Mouse (Mus musculus): Measurements from ENCODE around the gene Tnfaip1.
"Not testable (repeated sequence)": the region's sequence is repeated elsewhere in the genome, so short reads cannot be mapped to it uniquely, and the experiment has no call there.

Tnfaip1 gene

DNA sequence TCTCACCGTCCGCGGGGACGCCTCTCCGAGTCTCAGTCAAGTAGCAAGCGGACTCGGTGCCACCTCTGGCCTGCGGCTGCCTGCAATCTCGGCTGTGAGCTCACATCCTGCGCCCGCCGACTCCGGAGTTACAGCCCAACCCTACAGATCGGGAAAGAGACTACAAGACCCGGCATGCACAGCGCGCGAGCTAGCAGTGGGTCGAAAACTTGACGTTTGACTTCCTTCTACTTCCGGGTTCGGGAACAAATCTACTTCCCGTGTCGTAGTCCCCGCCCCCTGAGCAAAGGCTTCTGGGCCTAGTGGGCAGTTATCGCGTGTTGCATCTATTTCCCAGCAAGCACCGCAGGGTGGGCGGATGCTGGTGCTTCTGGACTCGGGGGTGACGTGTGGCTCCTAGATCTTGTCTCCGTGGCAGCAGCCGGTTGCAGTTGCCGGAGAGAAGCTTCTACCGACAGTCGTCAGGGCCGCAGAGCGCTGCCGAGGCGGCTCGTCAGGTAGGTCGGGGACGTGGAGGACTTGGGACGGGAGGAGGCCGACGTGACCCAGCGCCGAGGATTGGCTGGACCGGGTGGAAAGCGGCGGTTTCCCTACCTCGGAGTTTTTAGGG lies at the start of gene Tnfaip1, which contains the start of gene Ift20:
Gene Tnfaip1 (minus strand): TSS at position 253 of the 610 bp plus-strand sequence.
Gene Ift20 (plus strand): TSS at position 282 of the 610 bp plus-strand sequence.
- DNase-seq (ENCODE audit: low read depth, low spot score): peak; percentile 99

DNA sequence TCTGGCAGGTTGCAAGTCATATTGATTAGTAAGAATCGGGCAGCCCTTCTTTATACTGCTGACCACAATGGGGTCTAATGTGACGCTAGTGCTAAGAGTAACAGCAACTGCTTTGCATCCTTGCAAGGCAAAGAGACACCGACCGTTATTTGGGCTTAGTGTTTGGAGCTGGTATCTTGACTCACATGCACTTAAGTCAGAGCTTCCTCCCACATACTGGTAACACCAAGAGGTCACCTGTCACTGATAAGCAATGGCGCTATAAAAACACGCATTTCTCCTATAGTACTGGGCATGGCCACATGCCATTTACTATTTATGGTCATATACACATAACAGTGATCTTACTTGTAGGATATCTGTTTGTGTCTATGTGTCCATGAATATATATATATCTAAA lies 46.7 kb upstream of the Tnfaip1 start:
- no peak for DNase-seq (ENCODE audit: low read depth, low spot score)

DNA sequence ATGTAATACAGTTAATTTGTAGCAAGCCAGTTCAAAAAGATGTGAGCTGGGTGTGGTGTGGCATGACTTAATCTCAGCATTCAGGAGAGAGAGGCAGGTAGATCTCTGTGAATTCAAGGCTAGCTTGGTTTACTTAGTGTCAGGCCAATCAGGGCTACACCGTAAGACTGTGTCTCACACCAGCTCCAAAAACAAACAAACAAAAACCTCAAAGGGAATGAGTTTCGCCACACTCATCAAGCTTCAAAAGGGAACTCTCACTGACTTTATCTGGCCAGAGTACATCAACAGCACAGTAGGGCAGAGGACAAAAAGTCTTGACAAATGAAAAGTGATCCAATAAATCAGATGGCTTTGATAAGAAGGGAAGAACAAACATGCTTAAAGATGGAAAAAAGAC lies 38.8 kb upstream of the Tnfaip1 start:
- DNase-seq (ENCODE audit: low read depth, low spot score): no peak

DNA sequence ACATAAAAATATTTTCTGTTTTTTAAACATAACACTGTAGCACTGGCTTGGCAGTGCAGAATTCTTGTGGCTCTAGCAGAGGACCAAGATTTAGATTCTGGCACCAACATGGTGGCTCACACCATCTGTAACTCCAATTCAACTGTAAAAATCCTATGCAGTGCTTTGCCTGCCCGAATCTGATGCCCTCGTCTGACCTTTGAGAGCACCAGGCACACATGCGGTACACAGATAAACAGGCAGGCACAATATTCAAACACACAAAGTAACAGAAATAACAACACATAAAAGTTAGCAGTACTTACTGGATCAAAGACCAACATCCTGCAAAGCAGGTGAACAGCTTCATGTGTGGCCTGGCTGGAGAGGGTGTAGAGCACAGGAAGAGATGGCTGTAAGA lies 38.4 kb upstream of the Tnfaip1 start:
- no peak for DNase-seq (ENCODE audit: low read depth, low spot score)

DNA sequence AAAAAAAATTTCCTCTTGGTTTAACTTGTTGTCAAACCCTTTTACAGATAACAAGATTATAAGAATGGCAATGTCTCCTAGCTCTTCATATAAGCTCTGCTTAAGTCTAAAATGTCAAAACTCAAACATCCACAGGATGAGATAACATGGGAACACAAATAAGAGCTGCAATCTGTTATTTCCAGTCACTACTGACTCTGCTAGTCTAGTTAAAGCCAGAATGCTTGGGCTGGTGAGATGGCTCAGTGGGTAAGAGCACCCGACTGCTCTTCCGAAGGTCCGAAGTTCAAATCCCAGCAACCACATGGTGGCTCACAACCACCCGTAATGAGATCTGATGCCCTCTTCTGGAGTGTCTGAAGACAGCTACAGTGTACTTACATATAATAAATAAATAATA lies 37.9 kb upstream of the Tnfaip1 start:
- DNase-seq (ENCODE audit: low read depth, low spot score): not testable (repeated sequence)

DNA sequence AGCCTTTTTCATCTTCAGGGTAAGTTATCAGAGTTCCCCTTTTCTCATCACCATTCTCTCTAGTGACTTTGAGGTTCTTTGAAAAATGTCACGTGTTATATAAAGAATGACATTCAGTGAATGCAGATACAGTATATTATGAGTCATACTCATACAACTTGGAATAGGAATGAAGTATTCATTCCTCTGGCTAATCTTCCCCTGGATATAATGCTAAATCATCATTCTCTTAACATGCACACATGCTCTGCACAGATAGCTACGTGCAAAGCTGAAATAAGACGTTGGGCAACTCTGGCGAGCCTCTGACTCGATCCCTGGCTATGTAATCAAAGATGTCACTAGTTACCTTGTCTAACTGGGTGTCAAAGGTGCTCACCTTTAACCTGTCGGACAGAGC lies 35.7 kb upstream of the Tnfaip1 start:
- DNase-seq (ENCODE audit: low read depth, low spot score): no peak

DNA sequence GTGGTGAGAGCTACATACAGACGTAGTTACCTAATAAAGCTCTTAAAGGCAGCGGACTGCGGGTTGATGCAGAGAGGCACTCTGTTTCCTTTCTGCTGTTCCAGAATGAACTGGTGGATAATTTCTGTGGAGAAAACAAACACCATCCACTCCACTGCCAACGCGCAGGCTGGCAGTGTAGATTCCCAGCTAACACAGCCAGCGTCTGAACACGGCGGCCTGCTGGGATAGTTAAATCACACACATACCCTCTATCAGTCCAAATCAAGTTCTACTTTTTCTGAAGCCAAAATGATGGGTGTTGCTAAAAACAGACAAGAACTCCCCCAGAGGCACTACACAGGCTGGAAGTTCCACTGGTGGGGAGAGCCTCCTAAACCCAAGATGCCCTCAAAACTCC lies 35.3 kb upstream of the Tnfaip1 start:
- DNase-seq (ENCODE audit: low read depth, low spot score): no peak

DNA sequence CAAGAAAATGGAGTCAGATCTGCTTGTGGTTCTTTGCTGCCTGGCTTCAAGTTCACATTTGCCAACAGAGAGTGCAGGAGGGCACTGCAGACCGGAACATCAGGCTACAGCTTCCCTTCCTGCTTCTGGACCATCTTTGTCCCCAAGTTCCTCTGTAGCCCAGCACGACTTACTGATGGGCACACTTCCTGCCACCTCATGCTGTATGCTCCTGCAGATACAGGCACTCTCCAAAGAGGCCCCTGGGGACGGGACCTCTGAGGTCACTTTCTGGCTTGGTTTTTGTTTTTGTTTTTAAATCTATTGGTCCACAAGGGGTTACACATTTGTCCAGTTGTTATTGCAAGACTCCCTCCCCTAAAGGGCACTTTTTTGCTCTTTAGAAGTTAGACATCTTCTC lies 33.7 kb upstream of the Tnfaip1 start:
- DNase-seq (ENCODE audit: low read depth, low spot score): no peak

DNA sequence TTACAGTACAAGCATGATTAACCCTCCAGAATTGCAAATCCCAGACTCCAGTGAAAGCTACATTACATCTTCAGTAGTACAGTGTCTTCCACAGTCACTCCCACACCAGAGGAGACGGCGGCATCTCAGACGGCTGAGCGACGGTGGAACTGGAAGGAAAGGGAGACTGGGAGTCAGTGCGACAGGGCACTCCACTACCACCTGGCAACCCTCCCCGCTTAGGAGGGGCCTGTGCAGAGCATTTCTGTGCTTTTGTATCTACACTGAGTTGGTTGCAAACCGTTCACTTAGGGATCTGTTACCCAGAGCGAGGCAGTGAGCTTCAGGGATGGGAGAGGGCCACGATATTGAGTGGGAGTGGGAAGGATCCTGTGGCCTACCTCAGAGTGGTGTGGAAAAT lies 32.7 kb upstream of the Tnfaip1 start:
- DNase-seq (ENCODE audit: low read depth, low spot score): no peak

DNA sequence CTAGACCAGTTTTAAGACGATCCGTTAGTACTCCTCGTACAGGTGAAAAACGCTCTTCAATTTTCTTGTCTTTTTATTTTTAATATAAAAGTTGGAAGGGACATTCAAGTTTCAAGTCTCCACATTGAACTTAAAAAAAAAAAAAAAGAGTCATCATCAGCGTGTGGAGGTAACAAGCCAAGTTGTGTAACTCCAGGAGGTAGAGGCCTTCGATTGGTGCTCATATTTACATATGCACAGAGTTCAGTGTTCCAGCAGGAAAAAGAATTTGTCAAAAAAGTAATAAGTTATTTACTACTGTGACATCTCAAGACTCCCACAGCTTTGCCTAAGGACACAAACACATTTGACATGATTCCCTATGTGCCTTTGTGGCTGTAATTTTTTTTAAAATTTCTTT lies 31.5 kb upstream of the Tnfaip1 start:
- DNase-seq (ENCODE audit: low read depth, low spot score): no peak

DNA sequence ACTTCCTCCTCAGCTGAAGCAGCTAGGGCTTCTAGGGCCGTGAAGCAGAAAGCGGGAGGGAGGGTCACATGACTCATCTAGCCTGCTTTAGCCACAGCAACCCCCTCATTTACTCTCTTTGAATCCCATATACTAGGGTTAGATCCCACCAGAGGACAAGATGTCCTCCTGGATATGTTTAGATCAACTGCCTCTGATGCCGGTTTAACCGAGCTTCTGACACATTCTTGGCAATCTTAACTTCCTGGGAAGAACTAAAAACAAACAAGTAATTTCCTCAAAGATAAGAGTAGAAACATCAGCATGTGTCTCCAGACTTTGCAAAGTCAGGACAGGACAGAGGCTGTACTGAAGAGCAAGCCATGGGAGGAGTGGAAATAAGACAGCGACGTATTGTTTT lies 30.6 kb upstream of the Tnfaip1 start:
- no peak for DNase-seq (ENCODE audit: low read depth, low spot score)

DNA sequence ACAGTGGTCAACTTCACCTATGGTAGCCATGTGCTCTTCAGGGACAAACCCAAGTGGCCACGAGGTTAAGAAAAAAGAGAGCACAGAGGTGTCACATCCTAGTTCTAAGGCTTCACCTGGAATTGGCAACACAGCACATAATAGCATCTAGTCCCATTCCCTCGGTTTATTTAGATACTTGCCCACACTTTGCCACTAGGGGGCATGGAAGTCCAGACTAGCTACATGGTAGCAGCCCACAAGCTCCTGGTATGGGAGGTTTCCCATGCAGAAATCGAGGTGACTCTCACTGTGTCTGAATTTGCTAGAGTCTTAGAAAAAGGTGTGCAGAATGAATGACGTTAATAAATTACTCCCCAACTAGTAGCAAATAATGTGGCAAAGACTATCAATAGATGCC lies 24.3 kb upstream of the Tnfaip1 start:
- DNase-seq (ENCODE audit: low read depth, low spot score): peak; percentile 68

DNA sequence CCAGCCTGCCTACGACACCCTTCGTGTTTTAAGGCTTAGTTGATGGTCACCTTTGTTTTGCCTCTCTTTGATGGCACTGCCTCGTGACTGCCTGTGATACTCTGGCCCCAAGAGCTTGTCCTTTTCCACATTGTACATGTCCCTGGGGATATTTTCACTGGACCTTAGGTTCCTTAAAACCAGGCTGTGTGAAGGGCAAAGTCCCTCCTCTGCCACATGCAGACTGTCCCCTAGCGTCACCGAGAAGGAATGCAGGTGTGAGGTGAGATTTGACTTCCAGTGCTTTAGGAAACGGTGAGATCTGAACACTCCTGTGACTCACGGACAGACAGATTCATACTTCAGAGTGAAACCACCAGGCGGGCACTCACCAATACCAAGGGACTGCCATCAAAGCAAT lies 21.1 kb upstream of the Tnfaip1 start:
- no peak for DNase-seq (ENCODE audit: low read depth, low spot score)

DNA sequence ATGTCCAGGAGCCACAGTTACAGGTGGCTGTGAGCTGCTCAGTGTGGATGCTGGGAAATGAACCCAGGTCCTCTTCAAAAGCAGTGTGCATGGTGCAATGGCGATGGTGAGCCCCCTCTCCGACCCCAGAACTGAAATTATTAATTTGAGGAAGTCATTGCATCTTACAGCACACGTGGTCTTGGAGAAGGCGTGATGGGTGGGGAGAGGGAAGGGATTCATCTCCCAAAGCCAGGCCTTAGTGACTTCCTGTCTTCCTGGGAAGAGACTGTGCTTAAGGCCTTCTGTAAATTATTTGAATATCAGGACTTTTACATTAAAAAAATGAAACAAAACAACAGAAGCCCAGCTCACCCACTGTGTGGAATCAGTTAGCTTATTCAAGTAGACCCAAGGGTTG lies 19.9 kb upstream of the Tnfaip1 start:
- no peak for DNase-seq (ENCODE audit: low read depth, low spot score)

DNA sequence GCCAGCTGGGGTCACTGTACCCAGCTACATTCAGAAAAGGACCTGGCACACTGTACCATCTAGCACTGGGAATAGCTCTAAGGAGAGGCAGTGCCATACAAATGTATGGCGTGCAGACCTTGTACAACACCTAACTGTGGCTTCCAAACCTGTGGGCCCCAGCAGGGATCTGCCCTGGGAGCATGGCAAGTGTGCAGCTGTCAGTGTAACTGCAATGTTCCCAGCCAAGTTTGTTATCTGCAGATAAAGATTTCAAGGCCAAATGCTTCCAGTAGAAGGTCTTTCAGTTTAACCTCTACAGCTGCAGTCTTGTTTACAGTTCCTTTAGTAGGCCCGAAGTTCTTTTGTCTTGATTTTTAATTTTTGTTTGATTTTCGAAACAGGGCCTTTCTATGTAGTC lies 19.5 kb upstream of the Tnfaip1 start:
- no peak for DNase-seq (ENCODE audit: low read depth, low spot score)

DNA sequence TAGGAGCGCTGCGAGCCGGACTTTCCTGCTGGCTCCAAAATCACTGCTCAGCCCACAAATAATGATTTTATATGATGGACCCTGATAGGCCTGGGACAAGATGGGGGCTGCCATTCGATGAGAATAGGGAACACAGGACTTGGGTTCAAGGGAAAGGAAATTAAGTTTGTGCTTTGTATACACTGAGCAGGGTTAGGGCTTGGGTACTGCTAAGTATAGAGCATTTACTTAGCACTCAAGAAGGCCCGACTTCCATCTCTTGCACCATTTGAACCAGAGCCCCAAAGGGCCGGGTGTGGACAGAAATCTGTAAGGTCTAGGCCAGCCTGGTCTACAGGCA lies 14.9 kb upstream of the Tnfaip1 start:
- no peak for DNase-seq (ENCODE audit: low read depth, low spot score)

DNA sequence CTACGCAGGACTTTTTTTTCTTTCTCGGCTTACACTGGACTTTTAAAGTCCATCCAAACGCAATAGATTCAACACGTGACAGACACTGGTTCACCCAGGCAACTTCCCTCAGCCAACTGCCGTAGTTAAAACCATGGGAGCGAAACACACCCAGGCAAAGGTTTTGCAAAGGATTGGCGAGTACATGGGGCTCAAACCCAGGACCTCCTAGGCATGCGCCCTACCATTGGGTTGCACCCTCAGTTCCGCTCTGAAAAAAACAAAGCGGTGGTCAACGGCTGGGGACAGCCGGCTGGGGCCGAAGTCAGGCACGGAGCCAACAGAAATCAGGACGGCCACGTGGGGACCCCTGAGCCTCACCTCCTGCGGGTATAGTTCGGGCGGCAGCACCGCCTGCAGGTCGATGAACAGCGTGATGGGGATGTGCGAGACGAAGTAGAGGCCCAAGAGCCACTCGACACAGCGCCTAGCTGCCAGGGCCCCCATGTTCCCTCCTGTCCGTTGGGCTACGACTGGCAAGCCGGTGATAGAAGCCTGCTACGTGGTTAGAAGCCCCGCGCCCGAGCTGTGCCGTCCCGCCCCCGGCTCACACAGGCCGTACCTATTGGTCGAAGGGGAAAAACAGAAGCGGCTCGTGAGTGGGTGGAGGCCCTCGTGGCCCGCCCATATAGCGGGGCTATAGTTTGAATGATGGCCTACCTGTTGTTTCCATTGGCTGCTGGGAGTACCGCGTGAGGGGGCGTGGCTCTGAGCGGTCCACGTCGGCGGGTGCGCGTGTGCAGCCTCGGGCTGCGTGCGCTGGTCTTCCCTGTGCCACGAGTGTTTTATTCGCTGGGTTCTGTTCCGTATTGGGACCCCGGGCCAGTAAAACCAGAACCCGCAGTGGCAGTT lies 14.3 kb upstream of the Tnfaip1 start, which contains the start of gene Tmem97:
Gene Tmem97 (minus strand): TSS at position 610 of the 891 bp plus-strand sequence.
- peak; percentile 98 for DNase-seq (ENCODE audit: low read depth, low spot score)

DNA sequence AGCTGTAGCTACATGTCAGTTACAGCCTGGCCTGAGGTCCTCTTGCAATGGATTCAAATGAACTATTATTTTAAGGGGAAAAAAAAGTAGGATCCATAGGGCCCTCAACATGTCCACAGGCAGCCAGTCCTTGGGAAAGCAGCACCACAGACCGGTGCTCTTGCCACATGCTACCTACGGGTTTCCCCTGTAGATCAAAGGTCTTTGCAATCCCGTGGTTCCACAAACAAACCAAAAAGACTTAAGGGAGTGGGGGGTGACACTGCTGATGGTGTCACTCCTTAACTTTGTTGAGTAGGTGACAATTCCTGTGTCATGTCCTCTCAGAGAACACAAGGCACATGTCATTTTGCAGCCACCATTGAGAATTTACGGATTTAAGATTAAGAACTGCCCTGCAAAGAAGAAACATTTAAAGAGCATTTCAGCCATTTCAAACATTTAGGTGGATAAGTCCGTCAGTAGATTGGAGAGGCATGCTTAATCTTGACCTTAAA lies 13.4 kb upstream of the Tnfaip1 start:
- peak; percentile 35 for DNase-seq (ENCODE audit: low read depth, low spot score)

DNA sequence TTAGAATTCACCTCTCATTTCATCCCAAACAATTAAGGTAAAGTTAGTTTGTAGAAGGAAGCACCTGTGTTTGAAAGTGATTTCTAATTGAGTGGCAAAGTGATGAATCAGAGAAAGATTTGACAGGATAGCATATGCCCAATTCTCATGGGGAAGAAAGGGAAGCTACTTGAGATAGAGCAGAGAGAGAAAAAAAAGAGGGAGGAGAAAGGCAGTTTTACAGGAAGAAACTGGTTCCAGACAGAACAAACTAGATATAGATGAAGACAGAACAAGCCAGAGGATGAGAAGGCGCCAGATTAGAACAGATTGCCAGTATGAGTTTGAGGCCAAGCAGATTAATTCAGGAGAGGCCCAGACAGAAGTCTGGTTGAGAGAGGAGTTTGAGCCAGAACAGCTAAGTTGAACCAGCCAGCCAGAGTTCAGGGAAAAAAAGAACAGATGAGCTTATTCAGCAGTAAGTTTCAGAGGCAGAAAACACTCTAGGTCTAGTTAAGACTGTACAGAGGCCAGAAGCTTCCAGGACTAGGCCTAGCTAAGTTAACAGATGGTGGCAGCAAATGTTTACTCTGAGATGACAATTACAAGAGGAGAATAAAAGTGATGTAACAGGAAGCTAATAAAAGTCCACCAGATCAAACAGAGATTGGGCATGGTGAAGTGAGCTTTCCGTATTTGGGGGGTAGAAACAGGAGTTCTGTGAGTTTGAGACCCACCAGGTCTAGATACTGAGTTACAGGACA lies 11.8 kb upstream of the Tnfaip1 start:
- DNase-seq (ENCODE audit: low read depth, low spot score): no peak

DNA sequence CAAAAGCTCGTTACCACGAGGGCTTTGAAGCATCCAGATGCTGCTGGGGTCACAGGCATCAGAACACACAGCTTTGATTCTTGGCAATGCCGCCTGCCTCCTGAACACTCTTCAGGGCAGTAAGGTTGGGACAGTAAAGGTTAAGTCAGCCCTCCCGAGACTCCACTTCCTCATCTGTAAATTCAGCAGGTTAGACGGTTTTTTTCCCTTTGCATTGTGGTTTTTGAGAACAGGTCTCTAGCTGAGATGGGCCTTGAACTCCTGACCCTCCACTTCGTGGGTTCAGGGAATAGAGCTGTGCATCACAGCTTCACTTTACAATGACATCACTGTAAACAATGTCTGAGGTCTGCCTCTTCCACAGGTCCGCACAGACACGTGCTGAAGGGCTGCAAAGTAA lies 9.0 kb upstream of the Tnfaip1 start:
- peak; percentile 26 for DNase-seq (ENCODE audit: low read depth, low spot score)

DNA sequence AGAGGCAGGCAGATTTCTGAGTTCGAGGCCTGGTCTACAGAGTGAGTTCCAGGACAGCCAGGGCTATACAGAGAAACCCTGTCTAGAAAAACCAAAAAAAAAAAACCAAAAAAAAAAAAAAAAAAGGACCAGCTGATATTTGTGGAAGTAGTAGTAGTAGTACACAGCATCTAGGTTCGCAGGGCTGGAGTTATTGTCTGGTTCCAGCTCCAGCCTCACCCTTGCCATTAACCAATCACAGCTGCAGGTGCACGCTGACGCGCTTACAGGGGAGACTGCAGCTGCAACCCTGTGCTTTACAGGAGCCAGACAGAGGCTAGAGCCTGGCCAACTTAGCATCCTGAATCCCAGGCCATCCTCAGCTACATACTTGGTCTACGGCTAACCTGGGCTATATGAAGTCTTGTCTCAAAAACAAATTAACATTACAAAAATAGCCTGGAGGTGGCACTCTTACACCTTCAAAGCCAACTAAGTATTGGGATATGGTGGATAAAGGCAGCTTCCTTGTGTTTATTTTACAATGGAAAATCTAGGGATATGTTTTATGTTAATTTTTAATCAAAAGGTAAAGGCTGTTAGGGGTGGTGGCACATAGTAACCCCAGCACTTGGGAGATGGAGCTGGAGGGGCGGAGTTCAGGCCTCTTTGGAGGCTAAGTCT lies 8.4 kb upstream of the Tnfaip1 start:
- no peak for DNase-seq (ENCODE audit: low read depth, low spot score)

DNA sequence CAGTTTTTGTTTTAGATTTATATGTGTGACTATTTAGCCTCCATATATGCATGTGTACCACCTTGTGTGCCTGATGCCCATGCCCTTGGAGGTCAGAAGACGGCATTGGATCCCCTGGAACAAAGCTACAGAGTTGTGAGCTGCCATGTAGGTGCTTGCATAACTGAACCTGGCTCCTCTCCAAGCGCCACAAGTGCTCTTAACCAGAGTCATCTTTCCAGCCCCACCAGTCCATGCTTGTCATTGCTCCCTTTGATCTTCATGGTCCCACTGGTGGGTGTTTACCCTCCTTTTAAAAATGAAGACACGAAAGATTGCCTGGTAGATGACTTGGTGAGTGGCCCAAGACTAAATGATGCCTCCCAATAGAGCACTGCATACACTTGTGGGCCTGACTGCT lies 4.2 kb upstream of the Tnfaip1 start:
- DNase-seq (ENCODE audit: low read depth, low spot score): no peak
